Mouse (Mus musculus): ENCODE data around the gene Sox13.

Sox13 gene

GRCm38 (mm10) chr1:133355469-133355868 lies 68.7 kb downstream of the Sox13 start:
- H3K9me3 ChIP-seq (ENCODE audit: low read length) = peaks cover 12% of the 10 kb centered on the region
- no peaks in the 10 kb centered on the region for H3K36me3 ChIP-seq (ENCODE audit: insufficient read depth, low read length)
- peaks cover 8% of the 10 kb centered on the region; the same call in 1 of the 2 replicates for H3K4me1 ChIP-seq (replicated peaks; ENCODE audit: low read depth, low read length)
- H3K27me3 ChIP-seq (ENCODE audit: insufficient read depth, low read length) = peaks cover 59% of the 10 kb centered on the region
- no peak overlapping the region for H3K4me3 ChIP-seq (replicated peaks; ENCODE audit: low read length)
- no peak for TF ChIP-seq NANOG (IDR thresholded peaks at IDR 0.05; ENCODE audit: borderline replicate concordance, low read length)
- TF ChIP-seq POU5F1 (IDR thresholded peaks at IDR 0.05; ENCODE audit: borderline replicate concordance, low read length) = no peak
- TF ChIP-seq CTCF (conservative IDR thresholded peaks at IDR 0.05; ENCODE audit: low read length) = no peak

DNA sequence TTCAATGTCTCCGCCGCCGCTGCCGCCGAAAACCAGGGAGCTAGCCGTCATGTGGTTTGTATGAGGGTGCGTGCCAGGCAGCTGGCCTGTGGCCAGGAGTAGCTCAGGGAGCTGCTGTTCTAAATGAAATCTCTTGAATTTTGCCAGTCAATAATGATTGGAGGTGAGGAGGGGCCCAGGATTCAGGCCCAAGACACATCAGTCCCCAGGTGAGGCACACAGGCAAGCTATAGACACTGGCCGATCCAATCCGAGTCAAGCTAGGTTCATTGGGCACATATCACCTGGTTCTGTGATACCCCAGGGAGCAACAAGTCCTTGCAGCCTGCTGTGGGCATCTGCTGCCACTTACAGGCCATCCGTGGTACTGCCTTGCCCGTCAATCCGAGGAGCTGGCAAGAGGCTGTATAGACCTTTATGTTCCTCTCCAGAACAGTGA lies 70.8 kb downstream of the Sox13 start:
- no peak overlapping the region for H3K4me3 ChIP-seq (replicated peaks; ENCODE audit: low read length)
- no peaks in the 10 kb centered on the region for H3K36me3 ChIP-seq (ENCODE audit: insufficient read depth, low read length)
- H3K4me1 ChIP-seq (replicated peaks; ENCODE audit: low read depth, low read length) = peaks cover 8% of the 10 kb centered on the region; the same call in 1 of the 2 replicates
- H3K9me3 ChIP-seq (ENCODE audit: low read length) = no peaks in the 10 kb centered on the region
- peaks cover 51% of the 10 kb centered on the region for H3K27me3 ChIP-seq (ENCODE audit: insufficient read depth, low read length)
- no peak for TF ChIP-seq POU5F1 (IDR thresholded peaks at IDR 0.05; ENCODE audit: borderline replicate concordance, low read length)
- peak; percentile 82 for TF ChIP-seq CTCF (conservative IDR thresholded peaks at IDR 0.05; ENCODE audit: low read length)
- no peak for TF ChIP-seq NANOG (IDR thresholded peaks at IDR 0.05; ENCODE audit: borderline replicate concordance, low read length)

DNA sequence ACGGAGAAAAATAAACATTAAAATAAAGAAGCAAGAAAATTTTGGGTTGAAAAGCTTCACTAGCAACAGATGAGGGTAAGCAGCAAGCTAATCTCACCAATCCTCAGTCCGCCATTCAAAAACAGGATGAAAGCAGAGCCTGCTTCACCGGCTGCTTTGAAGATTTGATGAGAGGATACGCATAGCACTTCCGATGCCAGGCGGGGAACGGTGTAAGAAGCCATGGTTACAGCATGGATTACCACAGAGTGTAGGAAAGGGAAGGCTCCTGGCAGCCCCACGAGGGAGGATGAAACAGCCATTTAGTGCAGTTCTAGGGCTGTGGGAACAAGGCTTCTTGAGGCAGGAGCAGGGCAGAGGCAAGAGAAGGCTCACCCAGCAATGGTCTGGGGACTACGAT lies 72.4 kb downstream of the Sox13 start:
- peaks cover 23% of the 10 kb centered on the region for H3K4me1 ChIP-seq (replicated peaks; ENCODE audit: low read depth, low read length)
- H3K9me3 ChIP-seq (ENCODE audit: low read length) = no peaks in the 10 kb centered on the region
- no peak overlapping the region for H3K4me3 ChIP-seq (replicated peaks; ENCODE audit: low read length)
- TF ChIP-seq CTCF (conservative IDR thresholded peaks at IDR 0.05; ENCODE audit: low read length) (no peak), POU5F1 (IDR thresholded peaks at IDR 0.05; ENCODE audit: borderline replicate concordance, low read length) (no peak), NANOG (IDR thresholded peaks at IDR 0.05; ENCODE audit: borderline replicate concordance, low read length) (no peak)
- no peaks in the 10 kb centered on the region for H3K36me3 ChIP-seq (ENCODE audit: insufficient read depth, low read length)
- peaks cover 42% of the 10 kb centered on the region for H3K27me3 ChIP-seq (ENCODE audit: insufficient read depth, low read length)

DNA sequence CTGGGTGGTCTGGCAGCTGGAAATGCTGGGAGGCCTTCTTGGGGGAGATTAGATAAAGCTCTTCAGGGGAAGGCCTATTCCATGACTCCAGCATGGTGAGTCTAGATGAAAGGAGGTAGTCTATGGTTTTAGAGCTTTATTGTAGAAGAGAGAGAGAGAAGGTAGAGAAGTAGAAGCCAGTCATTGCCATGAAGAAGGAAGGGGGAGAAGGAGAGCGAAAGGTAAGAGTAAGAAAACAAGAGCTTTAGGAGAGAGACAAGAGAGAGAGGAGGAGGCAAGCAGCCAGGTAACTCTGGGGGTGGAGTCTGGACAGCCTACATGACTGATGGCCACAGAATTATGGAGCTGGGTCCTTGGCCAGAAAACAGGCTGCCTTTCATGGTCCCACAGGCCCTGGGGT lies 74.0 kb downstream of the Sox13 start, which contains the start of gene Ren1:
Gene Ren1, plus strand, starts transcription at position 301 of the 400 bp plus-strand sequence.
- Histone ChIP-seq H3K4me3 (replicated peaks; ENCODE audit: low read length) (no peak within 1 kb of the TSS), H3K9me3 (ENCODE audit: low read length) (no peaks in the 10 kb centered on the region), H3K27me3 (ENCODE audit: insufficient read depth, low read length) (peaks cover 36% of the 10 kb centered on the region), H3K36me3 (ENCODE audit: insufficient read depth, low read length) (no peaks in the 10 kb centered on the region), H3K4me1 (replicated peaks; ENCODE audit: low read depth, low read length) (peaks cover 17% of the 10 kb centered on the region)
- no peak for TF ChIP-seq CTCF (conservative IDR thresholded peaks at IDR 0.05; ENCODE audit: low read length)

DNA sequence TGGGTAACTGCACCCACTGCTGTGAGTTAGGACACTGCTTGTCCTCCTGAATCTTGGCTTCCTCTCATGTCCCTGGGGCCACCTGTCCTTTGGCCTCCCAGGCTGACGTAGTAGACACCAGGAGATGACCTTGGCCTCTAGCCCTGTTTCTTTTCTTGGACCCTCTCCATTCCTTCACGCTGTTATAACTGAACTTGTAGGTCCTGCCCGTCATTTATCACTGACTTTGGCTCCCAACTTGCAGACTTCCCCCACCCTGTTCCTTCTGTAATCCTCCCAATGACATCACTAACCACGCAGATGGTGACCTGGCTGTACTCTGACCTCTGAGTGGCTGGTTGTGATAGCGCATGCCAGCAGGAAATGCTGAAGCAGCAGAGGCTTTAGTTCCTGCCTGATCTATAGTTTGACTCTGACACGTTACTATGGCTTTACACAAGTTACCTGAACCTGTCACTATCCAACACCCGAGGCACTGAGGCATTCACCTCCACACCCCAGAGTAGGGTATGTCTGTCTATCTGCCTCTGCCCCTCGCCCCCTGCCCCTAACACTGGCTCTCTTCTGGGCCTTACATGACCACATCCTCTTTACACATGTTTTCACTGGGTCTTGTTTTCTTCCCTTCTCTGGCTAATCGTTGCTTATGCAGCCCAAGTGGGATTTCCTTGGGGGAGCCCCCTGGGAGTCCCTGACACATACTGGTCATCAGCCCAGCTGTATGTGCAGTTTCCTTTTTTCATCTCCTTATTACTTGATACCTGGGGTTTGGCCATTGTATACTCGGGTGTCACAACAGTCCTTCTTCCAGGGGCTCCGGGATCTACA lies 76.3 kb downstream of the Sox13 start:
- no peaks in the 10 kb centered on the region for H3K36me3 ChIP-seq (ENCODE audit: insufficient read depth, low read length)

DNA sequence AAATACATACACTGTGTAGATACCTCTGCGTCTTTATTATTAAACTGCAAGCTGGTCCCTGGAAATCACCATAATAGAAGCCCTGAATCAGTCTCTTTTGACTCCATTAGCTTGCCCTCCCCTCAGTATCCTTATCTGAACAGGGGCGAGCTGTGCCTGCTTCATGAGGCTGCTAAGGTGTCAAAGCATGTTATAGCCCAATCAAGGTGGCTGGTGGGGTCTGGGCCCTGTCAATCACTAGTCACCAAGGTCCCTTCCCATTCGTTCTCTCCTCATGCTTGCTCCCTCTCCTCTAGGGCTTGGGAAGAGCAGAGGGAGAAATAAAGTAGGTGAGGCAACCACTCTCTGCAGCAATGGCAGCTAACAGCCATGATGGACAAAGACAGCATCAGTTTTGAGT lies 77.0 kb downstream of the Sox13 start:
- no peaks in the 10 kb centered on the region for H3K9me3 ChIP-seq (ENCODE audit: low read length)
- H3K27me3 ChIP-seq (ENCODE audit: insufficient read depth, low read length) = peaks cover 25% of the 10 kb centered on the region

More for the DNA sequence above, 76.3 kb downstream of the Sox13 start:
- TF ChIP-seq NANOG (IDR thresholded peaks at IDR 0.05; ENCODE audit: borderline replicate concordance, low read length) (no peak), POU5F1 (IDR thresholded peaks at IDR 0.05; ENCODE audit: borderline replicate concordance, low read length) (no peak), CTCF (conservative IDR thresholded peaks at IDR 0.05; ENCODE audit: low read length) (no peak)
- Histone ChIP-seq H3K4me3 (replicated peaks; ENCODE audit: low read length) (no peak overlapping the region), H3K9me3 (ENCODE audit: low read length) (no peaks in the 10 kb centered on the region), H3K27me3 (ENCODE audit: insufficient read depth, low read length) (peaks cover 27% of the 10 kb centered on the region), H3K4me1 (replicated peaks; ENCODE audit: low read depth, low read length) (peaks cover 17% of the 10 kb centered on the region)

GRCm38 (mm10) chr1:133346531-133346930 lies 77.6 kb downstream of the Sox13 start:
- Histone ChIP-seq H3K4me3 (replicated peaks; ENCODE audit: low read length) (no peak overlapping the region), H3K4me1 (replicated peaks; ENCODE audit: low read depth, low read length) (peaks cover 17% of the 10 kb centered on the region), H3K36me3 (ENCODE audit: insufficient read depth, low read length) (no peaks in the 10 kb centered on the region), H3K27me3 (ENCODE audit: insufficient read depth, low read length) (peaks cover 21% of the 10 kb centered on the region), H3K9me3 (ENCODE audit: low read length) (no peaks in the 10 kb centered on the region)
- no peak for TF ChIP-seq CTCF (conservative IDR thresholded peaks at IDR 0.05; ENCODE audit: low read length)
- no peak for TF ChIP-seq NANOG (IDR thresholded peaks at IDR 0.05; ENCODE audit: borderline replicate concordance, low read length)
- TF ChIP-seq POU5F1 (IDR thresholded peaks at IDR 0.05; ENCODE audit: borderline replicate concordance, low read length) = no peak

More for the DNA sequence above, 77.0 kb downstream of the Sox13 start:
- H3K4me3 ChIP-seq (replicated peaks; ENCODE audit: low read length) = no peak overlapping the region
- H3K36me3 ChIP-seq (ENCODE audit: insufficient read depth, low read length) = no peaks in the 10 kb centered on the region
- peaks cover 17% of the 10 kb centered on the region for H3K4me1 ChIP-seq (replicated peaks; ENCODE audit: low read depth, low read length)
- TF ChIP-seq NANOG (IDR thresholded peaks at IDR 0.05; ENCODE audit: borderline replicate concordance, low read length) (no peak), POU5F1 (IDR thresholded peaks at IDR 0.05; ENCODE audit: borderline replicate concordance, low read length) (no peak), CTCF (conservative IDR thresholded peaks at IDR 0.05; ENCODE audit: low read length) (no peak)

DNA sequence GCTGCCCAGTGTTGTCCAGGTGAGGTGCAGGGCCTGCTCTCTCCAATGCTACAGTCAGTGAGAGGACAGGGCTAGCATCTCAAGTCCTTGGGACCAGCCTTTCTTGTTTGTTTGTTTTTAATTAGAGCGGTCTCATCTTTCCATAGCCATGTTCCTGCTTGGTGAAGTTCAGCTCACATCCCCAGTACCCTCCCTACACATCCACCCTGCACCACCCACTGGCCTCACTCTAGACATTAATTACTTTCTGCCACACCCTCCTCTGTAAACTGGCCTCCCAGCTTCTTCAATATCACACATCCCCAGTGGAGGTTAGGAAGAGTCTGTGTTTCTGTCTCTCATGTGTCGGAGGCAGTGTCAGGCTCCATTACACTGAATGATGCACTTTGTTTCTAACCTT lies 79.8 kb downstream of the Sox13 start:
- peaks cover 34% of the 10 kb centered on the region for H3K4me1 ChIP-seq (replicated peaks; ENCODE audit: low read depth, low read length)
- TF ChIP-seq NANOG (IDR thresholded peaks at IDR 0.05; ENCODE audit: borderline replicate concordance, low read length) = no peak
- TF ChIP-seq CTCF (conservative IDR thresholded peaks at IDR 0.05; ENCODE audit: low read length) = no peak
- no peak for TF ChIP-seq POU5F1 (IDR thresholded peaks at IDR 0.05; ENCODE audit: borderline replicate concordance, low read length)

More for the DNA sequence above, 79.8 kb downstream of the Sox13 start:
- H3K36me3 ChIP-seq (ENCODE audit: insufficient read depth, low read length) = no peaks in the 10 kb centered on the region
- peaks cover 9% of the 10 kb centered on the region for H3K27me3 ChIP-seq (ENCODE audit: insufficient read depth, low read length)
- H3K9me3 ChIP-seq (ENCODE audit: low read length) = no peaks in the 10 kb centered on the region
- H3K4me3 ChIP-seq (replicated peaks; ENCODE audit: low read length) = no peak overlapping the region

All from E14TG2a.4 (cell line).